Mouse (Mus musculus) heart, embryonic 15.5 days (tissue): ENCODE measurements around the gene Smg6. TPM values are rescaled to one million over a fixed set of nuclear protein-coding genes. Genes with fewer than 3 reads are reported as not detected.

ENCODE experiments used
- ATAC-seq: fragments of 200-750 bp; cut with Nextera tagmentation; replicated peaks from 2 replicates; pipeline ENCODE4 v1.8.0; 2017; ENCODE audit warnings: low read depth, moderate TSS enrichment; ENCODE audit not compliant: insufficient number of reproducible peaks, insufficient read depth, low FRiP score
- H3K27ac ChIP-seq: fragments of 300-500 bp; sonication (generic); 2 replicates; pipeline ENCODE4 v1.5.1; 2015; ENCODE audit warnings: mild to moderate bottlenecking, inconsistent platforms
- H3K27me3 ChIP-seq: fragments of 300-500 bp; sonication (generic); 2 replicates; pipeline ENCODE4 v1.6.1; 2015; ENCODE audit warnings: inconsistent platforms
- H3K36me3 ChIP-seq: fragments of 300-500 bp; sonication (generic); 2 replicates; pipeline ENCODE4 v1.6.1; 2015; ENCODE audit warnings: mild to moderate bottlenecking, inconsistent platforms
- H3K4me1 ChIP-seq: fragments of 300-500 bp; sonication (generic); replicated peaks from 2 replicates; pipeline ENCODE4 v1.6.1; 2015; ENCODE audit warnings: inconsistent platforms
- H3K4me2 ChIP-seq: fragments of 300-500 bp; sonication (generic); 2 replicates; pipeline ENCODE4 v1.6.1; 2015; ENCODE audit warnings: inconsistent platforms, mild to moderate bottlenecking, moderate library complexity
- H3K4me3 ChIP-seq: fragments of 300-500 bp; sonication (generic); 2 replicates; pipeline ENCODE4 v1.5.1; 2015; ENCODE audit warnings: mild to moderate bottlenecking, inconsistent platforms
- H3K9ac ChIP-seq: fragments of 300-500 bp; sonication (generic); 2 replicates; pipeline ENCODE4 v1.6.1; 2015; ENCODE audit warnings: mild to moderate bottlenecking, inconsistent platforms
- H3K9me3 ChIP-seq: fragments of 300-500 bp; sonication (generic); replicated peaks from 2 replicates; pipeline ENCODE4 v1.6.1; 2016; ENCODE audit warnings: inconsistent platforms
- WGBS: fragments of 180-500 bp; shearing (Covaris S2); methylation state at CpG from one replicate; pipeline ENCODE4 v1.1.7; 2015; ENCODE audit warnings: mixed read lengths; 5-methylcytosine and 5-hydroxymethylcytosine counted together
- polyA plus RNA-seq: library from polyadenylated mRNA; unstranded; fragments of >200 nt; fragmentation: Nextera tagmentation; extraction: Ambion mirVana; gene quantifications from 2 replicates; pipeline ENCODE4 v1.2.1, GENCODE M21; 2015

Gene Smg6
- polyA plus RNA-seq, 1 experiment from 2014 or later, result 10.0 TPM

DNA sequence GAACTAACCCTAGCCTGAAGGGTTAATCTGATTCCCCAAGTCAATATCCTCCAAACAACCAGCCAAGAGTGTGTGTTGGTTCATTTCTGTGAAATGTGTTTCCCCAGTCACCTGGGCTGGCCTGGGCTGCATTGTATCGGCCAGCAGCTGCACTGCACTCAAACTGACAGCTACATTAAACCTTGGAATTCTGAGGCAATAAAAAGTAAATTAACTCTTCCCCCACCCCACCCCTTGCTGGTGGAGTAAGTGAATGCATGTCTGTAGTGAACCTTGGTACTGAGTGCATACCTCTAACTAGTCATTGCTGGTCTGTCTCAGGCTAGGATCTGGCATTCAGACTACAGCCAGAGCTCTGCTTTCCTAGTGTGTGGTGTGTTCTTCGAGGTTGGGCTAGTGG, 124.2 kb downstream of the Smg6 start:
- Histone ChIP-seq H3K4me3 (no peak overlapping the region), H3K4me2 (no peak overlapping the region), H3K4me1 (peaks cover 71% of the 10 kb centered on the region), H3K9me3 (no peaks in the 10 kb centered on the region), H3K27me3 (no peaks in the 10 kb centered on the region), H3K9ac (no peak overlapping the region), H3K27ac (peak overlapping the region; percentile 86; the same call in 1 of the 2 replicates), H3K36me3 (no peaks in the 10 kb centered on the region)
- no peak for ATAC-seq
- 71% methylated on average over 2 of the region's 2 CpGs for WGBS

DNA sequence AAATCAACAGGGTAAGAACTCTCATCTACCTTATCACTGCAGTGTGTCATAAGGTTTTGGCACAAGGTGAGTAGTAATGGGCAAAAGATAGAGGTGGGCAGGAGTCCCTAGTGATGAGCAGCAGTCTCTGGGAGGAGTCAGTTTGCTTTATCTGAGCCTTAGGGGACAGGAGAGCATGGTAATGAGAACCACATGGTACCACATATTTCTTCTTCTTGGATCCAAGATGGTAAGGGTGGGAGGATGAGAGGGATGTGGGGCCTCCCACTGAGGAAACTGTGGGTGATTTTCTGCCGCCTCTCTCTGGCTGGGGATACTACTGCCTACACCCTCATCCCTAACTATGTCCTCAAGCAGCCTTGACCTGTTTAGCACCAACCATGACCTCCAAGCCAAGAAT, 125.6 kb downstream of the Smg6 start:
- H3K4me3 ChIP-seq, result no peak overlapping the region
- no peaks in the 10 kb centered on the region for H3K9me3 ChIP-seq
- no peak overlapping the region for H3K4me2 ChIP-seq
- H3K4me1 ChIP-seq, result peaks cover 72% of the 10 kb centered on the region
- H3K27me3 ChIP-seq, result no peaks in the 10 kb centered on the region
- no peak overlapping the region for H3K9ac ChIP-seq
- WGBS, result 36% methylated on average over 1 of the region's 1 CpGs
- H3K27ac ChIP-seq, result peak overlapping the region; percentile 85
- no peak for ATAC-seq
- no peaks in the 10 kb centered on the region for H3K36me3 ChIP-seq

DNA sequence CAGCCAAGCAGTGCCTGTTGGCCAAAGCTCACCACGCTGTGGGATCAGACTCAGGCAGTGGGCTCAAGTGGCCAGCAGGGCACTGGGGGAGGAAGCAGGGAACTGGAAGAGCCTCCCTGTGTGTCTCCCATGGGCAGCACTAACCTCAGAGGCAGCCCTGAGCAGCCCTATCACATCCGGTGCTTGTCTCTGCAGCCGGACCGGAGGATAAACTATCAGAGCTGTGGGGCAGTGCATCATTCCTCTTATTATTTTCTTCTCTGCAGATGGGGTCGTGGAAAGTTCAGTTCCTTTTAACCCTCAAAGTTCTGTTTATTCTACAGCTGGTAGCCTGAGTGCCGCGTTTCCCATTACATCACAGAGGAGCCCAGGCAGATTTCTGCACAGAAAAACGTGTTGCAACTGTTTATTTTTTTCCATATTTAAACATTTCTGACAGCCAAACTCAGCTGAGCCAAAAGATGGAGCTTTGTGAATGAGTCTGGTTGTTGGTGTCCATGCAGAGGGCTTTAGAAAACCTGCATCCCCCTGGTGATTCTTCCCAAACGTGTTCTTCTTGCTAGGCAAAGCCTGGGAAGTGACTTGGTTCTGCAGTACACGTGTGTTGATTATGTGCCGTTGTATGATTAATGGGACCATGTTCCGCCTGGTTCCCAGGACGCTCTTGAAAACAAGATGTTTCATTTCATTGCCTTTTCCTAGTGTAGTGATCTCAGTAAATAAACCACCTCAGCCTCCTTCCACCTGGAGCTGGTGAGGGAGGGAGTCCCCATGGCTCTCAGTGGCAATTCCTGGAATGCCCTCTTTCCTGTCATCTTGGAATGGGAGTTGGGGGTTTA, 126.3 kb downstream of the Smg6 start:
- no peak overlapping the region for H3K4me2 ChIP-seq
- H3K36me3 ChIP-seq, result no peaks in the 10 kb centered on the region
- ATAC-seq, result peak; percentile 72
- H3K27me3 ChIP-seq, result no peaks in the 10 kb centered on the region
- peaks cover 66% of the 10 kb centered on the region for H3K4me1 ChIP-seq
- no peak overlapping the region for H3K9ac ChIP-seq
- peak overlapping the region; percentile 85 for H3K27ac ChIP-seq
- H3K9me3 ChIP-seq, result no peaks in the 10 kb centered on the region
- H3K4me3 ChIP-seq, result no peak overlapping the region
- WGBS, result 37% methylated on average over 13 of the region's 13 CpGs

DNA sequence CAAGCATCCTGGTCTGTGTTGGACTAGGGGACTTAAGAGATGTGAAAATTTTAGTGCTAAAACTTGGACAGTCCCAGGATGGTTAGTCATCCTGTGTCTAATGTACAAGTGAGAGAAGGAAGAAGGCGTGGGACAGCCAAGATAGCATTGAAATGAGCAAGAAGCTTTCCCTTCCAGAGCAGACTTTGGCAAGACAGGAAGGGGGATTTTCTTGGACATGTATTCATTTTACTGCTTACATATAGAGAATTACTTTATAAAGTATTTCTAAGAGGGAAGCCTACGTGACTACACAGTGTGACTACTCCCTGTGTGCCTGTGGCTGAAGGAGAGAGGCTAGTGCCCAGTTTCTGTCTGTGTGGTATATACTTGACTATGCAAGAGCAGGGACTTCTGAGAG, 127.4 kb downstream of the Smg6 start:
- Histone ChIP-seq H3K4me1 (peaks cover 55% of the 10 kb centered on the region), H3K9ac (no peak overlapping the region; the same call in 1 of the 2 replicates), H3K9me3 (no peaks in the 10 kb centered on the region), H3K36me3 (no peaks in the 10 kb centered on the region), H3K27me3 (no peaks in the 10 kb centered on the region), H3K4me3 (no peak overlapping the region), H3K4me2 (no peak overlapping the region), H3K27ac (peak overlapping the region; percentile 85)
- ATAC-seq, result no peak
- 53% methylated on average over 2 of the region's 2 CpGs for WGBS

DNA sequence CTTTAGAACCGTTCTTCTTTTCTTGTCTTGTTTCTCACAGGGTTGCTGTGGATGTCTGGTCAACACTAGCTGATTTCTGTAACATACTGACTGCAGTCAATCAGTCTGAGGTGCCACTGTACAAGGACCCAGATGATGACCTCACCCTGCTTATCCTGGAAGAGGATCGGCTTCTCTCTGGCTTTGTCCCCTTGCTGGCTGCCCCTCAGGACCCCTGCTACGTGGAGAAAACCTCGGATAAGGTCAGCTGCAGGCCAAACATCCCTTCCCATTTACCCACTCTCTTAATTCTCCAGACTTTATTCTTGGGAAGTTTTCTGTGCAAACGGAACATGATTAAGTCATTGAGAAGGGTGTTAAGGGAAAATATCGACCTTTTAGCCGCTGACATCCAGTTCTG, 128.1 kb downstream of the Smg6 start:
- H3K36me3 ChIP-seq, result no peaks in the 10 kb centered on the region
- peak overlapping the region; percentile 85 for H3K27ac ChIP-seq
- 25% methylated on average over 7 of the region's 7 CpGs for WGBS
- H3K4me2 ChIP-seq, result no peak overlapping the region
- peaks cover 50% of the 10 kb centered on the region for H3K4me1 ChIP-seq
- H3K27me3 ChIP-seq, result no peaks in the 10 kb centered on the region
- H3K9me3 ChIP-seq, result no peaks in the 10 kb centered on the region
- peak; percentile 33; the same call in 1 of the 2 replicates for ATAC-seq
- no peak overlapping the region for H3K9ac ChIP-seq
- H3K4me3 ChIP-seq, result no peak overlapping the region

DNA sequence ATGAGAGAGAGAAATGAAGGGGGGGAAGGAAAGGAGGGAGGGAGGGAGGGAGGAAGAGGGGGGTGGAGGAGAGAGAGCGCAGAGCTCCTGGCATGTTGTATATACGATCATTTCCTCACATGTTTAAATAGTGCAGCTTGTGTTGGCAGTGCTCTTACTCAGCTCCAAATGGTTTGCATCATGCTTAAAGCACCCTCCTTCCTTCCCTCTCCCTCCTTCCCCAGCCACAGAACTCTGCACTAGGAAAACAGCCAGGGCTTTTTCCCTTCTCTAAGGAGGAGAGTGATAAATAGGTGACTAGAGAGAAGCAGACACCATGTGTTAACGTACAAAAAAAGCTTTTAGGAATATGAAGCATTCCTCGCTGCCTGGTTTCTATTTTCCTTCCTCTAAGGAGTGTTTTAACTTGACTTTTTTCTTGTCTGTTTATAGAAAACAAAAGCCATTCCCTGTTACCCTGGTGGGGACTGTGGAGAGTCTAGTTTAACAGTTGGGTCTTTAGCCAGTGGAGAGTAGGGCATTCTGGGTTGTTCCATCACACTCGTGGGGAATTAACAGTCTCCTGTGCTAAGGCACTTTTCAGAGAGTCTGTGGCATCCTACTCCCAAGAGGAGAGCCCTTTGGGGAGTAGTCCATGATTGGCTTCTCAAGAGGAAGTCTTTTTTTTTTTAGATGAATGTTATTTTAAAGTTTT, 128.7 kb downstream of the Smg6 start:
- no peaks in the 10 kb centered on the region for H3K9me3 ChIP-seq
- no peak overlapping the region for H3K4me3 ChIP-seq
- H3K4me2 ChIP-seq, result no peak overlapping the region
- H3K9ac ChIP-seq, result no peak overlapping the region
- WGBS, result 35% methylated on average over 5 of the region's 5 CpGs
- 0 out of 2 replicates have a peak, but pooled peaks cover 1% of the 10 kb centered on the region for H3K36me3 ChIP-seq
- peak; percentile 74 for ATAC-seq
- peak overlapping the region; percentile 85 for H3K27ac ChIP-seq
- peaks cover 46% of the 10 kb centered on the region for H3K4me1 ChIP-seq
- no peaks in the 10 kb centered on the region for H3K27me3 ChIP-seq

DNA sequence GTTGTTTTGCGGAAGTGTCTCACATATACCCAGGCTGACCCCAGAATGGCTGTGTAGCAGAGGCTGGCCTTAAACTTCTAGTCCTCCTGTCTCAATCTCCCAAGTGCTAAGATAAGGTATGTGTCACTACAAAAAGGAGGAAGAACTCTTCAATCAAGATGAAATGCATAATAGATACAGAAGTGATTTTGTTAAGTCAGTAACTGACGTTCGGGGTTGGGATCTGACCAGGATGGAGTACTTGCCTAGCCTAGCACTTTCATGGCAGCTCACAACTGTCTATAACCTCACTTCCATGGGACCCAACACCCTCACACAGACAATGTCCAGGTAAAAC, 129.2 kb downstream of the Smg6 start:
- Histone ChIP-seq H3K27me3 (no peaks in the 10 kb centered on the region), H3K9ac (no peak overlapping the region), H3K27ac (peak overlapping the region; percentile 85), H3K9me3 (no peaks in the 10 kb centered on the region), H3K4me1 (peaks cover 41% of the 10 kb centered on the region), H3K4me2 (no peak overlapping the region), H3K36me3 (0 out of 2 replicates have a peak, but pooled peaks cover 3% of the 10 kb centered on the region), H3K4me3 (no peak overlapping the region)
- no peak for ATAC-seq
- WGBS, result 64% methylated on average over 3 of the region's 3 CpGs

DNA sequence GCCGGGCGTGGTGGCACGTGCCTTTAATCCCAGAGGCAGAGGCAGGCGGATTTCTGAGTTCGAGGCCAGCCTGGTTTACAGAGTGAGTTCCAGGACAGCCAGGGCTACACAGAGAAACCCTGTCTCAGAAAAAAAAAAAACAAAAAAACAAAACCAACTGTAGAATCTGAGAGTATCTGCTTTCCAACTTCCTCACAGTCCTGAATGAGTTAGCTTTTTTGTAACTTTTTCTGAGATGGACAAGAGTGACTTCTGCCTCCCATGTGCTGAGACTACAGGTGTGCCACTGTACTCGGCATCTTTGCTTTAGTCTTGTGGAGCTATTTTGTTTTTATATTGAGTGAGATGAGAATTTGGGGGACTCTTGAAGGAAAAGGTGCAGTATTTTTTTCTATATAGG, 137.0 kb downstream of the Smg6 start:
- H3K9ac ChIP-seq, result no peak overlapping the region
- no peak overlapping the region for H3K27ac ChIP-seq
- H3K9me3 ChIP-seq, result no peaks in the 10 kb centered on the region
- no peak for ATAC-seq
- WGBS, result 97% methylated on average over 6 of the region's 6 CpGs
- H3K4me1 ChIP-seq, result no peaks in the 10 kb centered on the region
- 0 out of 2 replicates have a peak, but pooled peaks cover 7% of the 10 kb centered on the region for H3K36me3 ChIP-seq
- no peak overlapping the region for H3K4me3 ChIP-seq
- no peak overlapping the region for H3K4me2 ChIP-seq
- no peaks in the 10 kb centered on the region for H3K27me3 ChIP-seq

DNA sequence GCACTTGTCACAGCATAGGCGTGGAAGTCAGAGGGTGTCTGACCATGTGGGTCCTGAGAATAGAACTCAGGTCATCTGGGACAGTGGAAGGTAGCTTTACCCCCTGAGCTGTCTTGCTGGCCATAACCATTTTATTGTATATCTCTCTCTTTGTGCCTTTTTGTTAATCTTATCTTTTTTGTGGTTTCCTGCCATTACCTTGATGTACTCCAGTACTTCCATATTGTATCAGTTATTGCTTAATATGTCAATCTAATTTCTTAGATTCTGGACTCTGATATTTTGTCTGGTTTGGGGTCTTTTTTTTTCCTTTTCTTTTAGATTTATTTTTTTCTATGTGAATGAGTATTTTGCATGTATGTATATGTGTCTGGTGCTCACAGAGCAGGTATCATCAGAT, 138.6 kb downstream of the Smg6 start:
- WGBS, result 91% methylated on average over 1 of the region's 1 CpGs
- Histone ChIP-seq H3K27me3 (no peaks in the 10 kb centered on the region), H3K9ac (no peak overlapping the region), H3K4me1 (no peaks in the 10 kb centered on the region), H3K4me3 (no peak overlapping the region), H3K9me3 (no peaks in the 10 kb centered on the region), H3K27ac (no peak overlapping the region), H3K36me3 (0 out of 2 replicates have a peak, but pooled peaks cover 7% of the 10 kb centered on the region), H3K4me2 (no peak overlapping the region)
- no peak for ATAC-seq

DNA sequence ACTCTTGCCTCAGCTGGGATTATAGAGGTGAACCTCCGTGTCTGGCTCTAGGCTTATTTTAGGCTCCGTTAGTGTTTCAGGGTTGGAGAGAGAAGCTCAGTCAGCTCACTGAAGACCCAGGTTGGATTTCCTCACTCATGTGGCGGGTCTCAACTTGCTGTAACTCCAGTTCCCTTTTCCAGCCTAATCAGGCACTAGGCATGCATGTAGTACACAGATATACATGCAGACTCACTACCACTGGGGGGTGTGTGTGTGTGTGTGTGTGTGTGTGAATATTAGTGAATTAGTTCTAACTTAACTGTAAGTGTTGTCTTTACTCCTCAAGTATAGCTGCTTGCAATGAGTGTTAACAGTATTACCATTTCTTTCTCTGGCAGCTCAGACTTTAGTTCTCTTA, 145.7 kb downstream of the Smg6 start:
- ATAC-seq, result no peak
- WGBS, result 77% methylated on average over 3 of the region's 3 CpGs
- H3K9me3 ChIP-seq, result no peaks in the 10 kb centered on the region
- no peak overlapping the region for H3K4me3 ChIP-seq
- no peak overlapping the region for H3K4me2 ChIP-seq
- H3K9ac ChIP-seq, result no peak overlapping the region
- H3K4me1 ChIP-seq, result peaks cover 6% of the 10 kb centered on the region; the same call in 1 of the 2 replicates
- H3K36me3 ChIP-seq, result no peaks in the 10 kb centered on the region
- H3K27ac ChIP-seq, result no peak overlapping the region
- H3K27me3 ChIP-seq, result no peaks in the 10 kb centered on the region

DNA sequence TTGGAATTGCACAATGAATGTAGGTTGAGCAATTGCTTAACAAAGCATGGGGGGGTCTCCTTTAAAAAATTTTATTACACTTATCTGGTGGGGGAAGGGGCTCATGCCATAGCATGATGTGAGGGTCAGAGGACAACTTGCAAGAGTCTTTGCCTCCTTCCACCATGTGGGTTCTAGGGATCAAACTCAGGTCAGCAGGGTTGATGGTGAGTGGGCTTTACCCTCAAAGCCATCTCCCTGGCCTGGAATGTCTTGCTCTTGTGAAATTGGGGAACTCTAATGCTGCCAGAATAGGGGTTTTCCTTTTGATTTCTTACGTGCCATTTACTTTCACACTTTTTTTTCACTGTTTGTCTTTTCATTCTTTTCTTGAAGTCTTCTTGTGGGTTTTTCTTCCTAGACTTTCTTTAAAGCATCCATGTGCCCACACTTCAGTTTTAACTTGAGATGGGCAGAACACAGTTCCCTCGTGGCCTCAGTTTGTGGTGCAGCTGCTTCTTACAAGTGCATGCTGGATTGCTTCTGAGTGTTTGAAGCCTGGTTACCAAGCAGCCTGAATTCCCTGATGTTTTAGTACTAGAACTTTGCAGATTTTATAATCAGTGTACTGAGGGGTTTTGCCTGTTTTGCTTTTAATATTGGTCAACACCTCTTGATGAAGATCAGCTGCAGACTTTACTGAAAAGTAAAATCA, 147.5 kb downstream of the Smg6 start:
- 56% methylated on average over 2 of the region's 2 CpGs for WGBS
- no peak for ATAC-seq
- H3K27ac ChIP-seq, result peak overlapping the region; percentile 43

More for the DNA sequence above, 147.5 kb downstream of the Smg6 start:
- peaks cover 6% of the 10 kb centered on the region; the same call in 1 of the 2 replicates for H3K4me1 ChIP-seq
- no peak overlapping the region for H3K4me3 ChIP-seq
- H3K9ac ChIP-seq, result no peak overlapping the region
- H3K4me2 ChIP-seq, result no peak overlapping the region
- H3K9me3 ChIP-seq, result no peaks in the 10 kb centered on the region
- H3K36me3 ChIP-seq, result no peaks in the 10 kb centered on the region
- no peaks in the 10 kb centered on the region for H3K27me3 ChIP-seq
